Mouse (Mus musculus) erythroblast, embryonic 14.5 days (primary cell): ENCODE results near the gene Pitpnc1.

Source experiments
- GATA1 ChIP-seq: IDR thresholded peaks from 2 replicates; pipeline ENCODE4 v1.6.1; 2012; ENCODE audit warnings: low read length, inconsistent platforms, mixed read lengths
- TAL1 ChIP-seq: IDR thresholded peaks from 3 replicates; pipeline ENCODE4 v1.6.1; 2012; ENCODE audit warnings: low read length, inconsistent platforms, mixed read lengths

- TF ChIP-seq TAL1 (no peak), GATA1 (no peak)
These were observed 221.7 kb downstream of the Pitpnc1 start for GRCm38 (mm10) chr11:107248753-107249152.
